Mouse (Mus musculus): ENCODE data around the gene Olfr165. TPM values are rescaled to one million over a fixed set of nuclear protein-coding genes. Genes with fewer than 3 reads are reported as not detected.
"Not testable (repeated sequence)": the region's sequence is repeated elsewhere in the genome, so short reads cannot be mapped to it uniquely, and the experiment has no call there.

Gene Olfr165
- not detected for total RNA-seq (2021)

- intact Hi-C loops (cut with DNase I) = no loop called here
Observed at GRCm38 (mm10) chr16:19423034-19423433, at the start of gene Olfr165. Olfr165 (minus strand) TSS chr16:19423134.

GRCm38 (mm10) chr16:19464365-19464764, 41.4 kb upstream of the Olfr165 start:
- intact Hi-C loops (cut with DNase I) = no loop called here
- no peak for DNase-seq (ENCODE audit: low spot score in 2 of 2)

More at GRCm38 (mm10) chr16:19423034-19423433, at the start of gene Olfr165:
- no peak for DNase-seq (ENCODE audit: low spot score in 2 of 2)

GRCm38 (mm10) chr16:19458741-19459140, 35.8 kb upstream of the Olfr165 start:
- DNase-seq (ENCODE audit: low spot score in 2 of 2); intact Hi-C loops (cut with DNase I): not testable (repeated sequence)

GRCm38 (mm10) chr16:19387984-19388383, 35.0 kb downstream of the Olfr165 start:
- intact Hi-C loops (cut with DNase I) = no loop called here
- DNase-seq (ENCODE audit: low spot score in 2 of 2) = no peak

Other genes starting within 250 kb of the Olfr165 start
- not detected for gene Olfr164, start 109.1 kb downstream of the Olfr165 start, total RNA-seq (2021)
- gene Olfr166, start 60.6 kb upstream of the Olfr165 start, total RNA-seq (2021) = not detected
- not detected for gene Olfr167, start 99.1 kb upstream of the Olfr165 start, total RNA-seq (2021)
- not detected for gene Olfr168, start 112.4 kb upstream of the Olfr165 start, total RNA-seq (2021)
- not detected for gene Olfr169, start 148.7 kb upstream of the Olfr165 start, total RNA-seq (2021)
- gene Olfr170, start 188.7 kb upstream of the Olfr165 start, total RNA-seq (2021) = not detected
- not detected for gene Olfr171, start 206.8 kb upstream of the Olfr165 start, total RNA-seq (2021)